Mouse (Mus musculus): ENCODE results near the gene Pmvk.

Pmvk gene

DNA sequence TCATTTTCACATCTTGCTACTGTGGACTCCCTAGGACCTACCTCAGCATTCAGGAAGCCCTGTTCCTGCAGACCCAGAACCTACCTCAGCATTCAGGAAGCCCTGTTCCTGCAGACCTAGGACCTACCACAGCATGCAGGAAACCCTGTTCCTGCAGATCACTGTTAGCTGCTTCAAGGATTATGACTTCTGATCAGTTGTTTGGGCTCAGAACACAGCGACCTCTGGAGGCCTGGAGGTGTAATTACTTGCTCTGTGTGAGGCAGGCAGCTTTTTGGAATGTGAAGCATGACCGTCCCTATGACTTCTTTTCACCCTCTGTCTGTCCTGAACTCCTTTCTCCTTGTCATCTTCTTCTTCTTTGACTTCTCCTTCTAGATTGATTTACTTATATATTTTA lies 27.1 kb downstream of the Pmvk start:
- no peak for DNase-seq (ENCODE audit: low spot score)

DNA sequence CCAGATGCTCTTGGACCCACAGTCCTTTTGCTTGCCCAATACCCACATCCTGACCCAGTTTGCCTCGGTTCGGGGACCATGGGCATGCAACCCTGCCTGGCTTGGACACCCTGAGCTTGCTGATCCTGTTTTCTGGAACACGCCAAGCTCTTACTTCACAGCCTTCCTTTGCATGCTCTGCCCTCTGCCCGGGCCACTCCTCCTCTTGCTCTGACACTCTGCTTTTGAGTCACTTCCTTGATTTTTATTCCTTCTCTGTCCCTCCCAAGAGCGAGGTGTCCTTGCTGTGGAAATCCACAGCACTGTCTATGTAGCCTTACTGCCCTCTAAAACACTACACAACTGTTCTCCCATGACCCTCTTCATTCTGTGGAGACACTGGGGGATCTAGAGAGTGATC lies 27.9 kb downstream of the Pmvk start:
- DNase-seq (ENCODE audit: low spot score) = no peak

DNA sequence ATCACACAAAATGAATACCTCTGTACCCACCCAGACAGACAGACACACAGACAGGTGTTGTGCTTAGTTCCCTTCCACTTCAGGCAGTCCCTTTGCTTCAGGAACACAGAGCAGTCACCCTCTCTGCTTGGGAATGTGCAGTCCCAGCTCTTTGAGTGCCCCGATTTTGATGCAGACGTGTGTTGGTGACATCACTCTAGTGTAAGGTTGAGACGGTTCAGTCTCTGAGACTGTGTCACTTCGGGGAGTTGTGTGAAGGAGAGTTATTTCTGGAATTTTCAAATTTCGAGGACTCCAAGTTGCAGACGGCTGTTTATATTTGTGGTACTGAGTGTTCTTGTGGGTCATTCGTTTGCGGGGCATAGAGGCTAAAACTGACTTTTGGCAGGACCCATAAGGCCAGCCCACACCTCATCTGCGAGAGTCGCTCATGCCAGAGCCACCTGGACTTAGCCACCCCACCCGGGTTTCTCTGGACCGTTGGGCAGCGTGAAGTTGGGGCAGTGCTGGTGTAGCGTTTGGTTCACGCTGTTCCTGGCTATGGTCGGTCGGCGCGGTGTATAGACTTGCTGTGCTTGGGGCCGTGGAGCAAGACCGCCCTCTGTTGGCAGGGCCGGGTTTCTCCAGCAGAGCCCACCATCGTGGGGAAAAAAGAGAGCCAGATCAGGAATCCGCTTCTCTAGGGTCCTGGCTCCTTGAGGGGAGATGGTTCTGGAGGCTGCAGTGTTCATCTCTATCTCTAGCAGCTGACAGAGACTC lies 30.6 kb downstream of the Pmvk start:
- DNase-seq (ENCODE audit: low spot score) = peak; percentile 83

GRCm38 (mm10) chr3:89486111-89486510 lies 31.8 kb downstream of the Pmvk start:
- DNase-seq (ENCODE audit: low spot score) = no peak

DNA sequence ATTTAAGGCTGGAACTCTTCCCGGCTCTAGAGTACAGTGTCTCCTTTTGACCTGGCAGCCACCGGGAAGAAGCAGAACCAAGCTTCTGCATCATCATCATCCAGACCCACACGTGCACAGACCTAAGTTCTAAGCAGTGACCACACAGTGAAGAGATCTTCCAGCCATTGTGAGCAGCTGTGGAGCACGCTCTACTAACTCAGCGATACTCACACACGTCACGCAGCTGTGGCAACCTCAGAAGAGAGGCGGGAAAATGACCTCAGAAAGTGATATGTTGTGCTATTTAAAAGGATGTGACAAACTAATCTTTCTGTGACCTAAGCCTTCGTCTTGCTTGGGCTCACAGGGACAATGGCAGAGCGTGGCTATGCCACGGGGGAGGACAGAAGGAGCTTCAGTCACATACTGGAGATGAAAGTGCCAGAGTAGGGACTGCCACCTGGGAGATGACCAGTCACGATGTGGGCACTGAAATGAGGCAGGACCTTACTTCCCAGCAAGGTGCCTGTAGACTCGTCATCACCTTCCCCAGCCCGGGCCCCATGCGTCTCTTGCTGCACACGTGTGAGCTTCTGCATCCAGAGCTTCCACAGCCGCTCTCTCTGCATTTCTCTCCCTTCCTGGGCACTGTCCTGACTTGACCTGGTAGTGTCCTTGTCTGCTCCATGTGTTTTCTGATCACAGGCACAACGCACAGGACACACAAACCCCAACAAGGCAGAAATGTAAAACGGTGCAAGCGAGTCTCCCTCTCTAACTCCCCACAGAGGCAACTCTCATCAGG lies 32.8 kb downstream of the Pmvk start:
- DNase-seq (ENCODE audit: low spot score) = no peak

DNA sequence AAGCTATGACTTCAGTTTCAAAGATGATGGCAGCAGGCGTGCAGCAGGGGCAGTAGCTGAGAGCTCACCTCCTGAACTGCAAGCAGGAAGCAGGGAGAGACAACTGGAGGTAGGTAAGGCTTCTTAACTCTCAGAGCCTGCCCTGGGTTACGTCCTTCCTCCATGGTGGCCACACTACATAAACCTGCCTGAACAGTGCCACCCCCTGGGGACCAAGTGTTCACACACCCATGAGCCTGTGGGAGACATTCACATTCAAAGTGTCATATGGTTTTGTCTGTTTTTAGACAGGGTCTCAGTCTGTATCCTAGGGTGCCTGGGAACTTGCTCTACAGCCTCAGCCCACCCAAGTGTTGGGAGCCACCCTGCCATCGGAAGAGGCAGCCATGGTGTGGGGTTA lies 36.4 kb downstream of the Pmvk start:
- DNase-seq (ENCODE audit: low spot score) = no peak

DNA sequence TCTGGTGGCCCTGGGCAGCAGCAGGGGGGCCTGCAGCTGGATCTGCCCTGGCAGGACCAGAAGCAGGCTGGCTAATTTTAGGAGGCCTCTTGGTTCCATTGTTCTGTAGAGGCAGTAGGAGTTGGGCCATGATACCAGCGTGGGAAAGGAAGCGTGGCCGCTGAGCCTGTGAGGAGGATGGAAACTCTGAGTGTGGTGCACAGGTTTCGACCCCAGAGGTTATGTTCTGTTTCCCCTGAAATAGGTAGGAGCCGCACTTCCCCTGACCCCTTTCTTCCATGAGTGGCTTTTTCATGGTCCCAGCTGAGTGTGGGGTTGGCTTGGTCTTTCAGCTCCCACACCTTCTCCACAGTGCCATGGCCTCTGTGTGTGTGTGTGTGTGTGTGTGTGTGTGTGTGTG lies 37.2 kb downstream of the Pmvk start:
- no peak for DNase-seq (ENCODE audit: low spot score)

DNA sequence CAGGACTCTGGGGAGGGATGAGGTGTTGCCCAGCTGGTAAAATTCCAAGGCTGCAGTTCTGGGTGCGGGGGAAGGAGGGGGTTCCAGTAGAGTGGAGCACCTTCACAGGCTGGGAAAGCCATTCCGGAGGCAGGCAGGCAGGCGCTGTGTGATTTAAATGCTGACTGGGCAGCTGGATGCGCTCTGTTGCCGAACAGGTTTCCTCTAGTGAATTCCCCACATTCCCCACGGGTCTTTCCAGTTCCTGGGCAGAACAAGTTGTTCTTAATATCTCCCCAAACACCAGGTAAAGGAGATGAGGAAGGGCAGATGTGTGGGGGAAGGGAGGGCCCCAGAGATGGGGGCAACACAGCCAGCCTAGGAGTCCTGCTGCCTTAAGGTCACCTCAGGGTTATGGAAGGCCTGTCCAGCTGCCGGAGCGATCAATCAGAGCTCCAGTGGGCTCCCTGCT lies 38.4 kb downstream of the Pmvk start:
- DNase-seq (ENCODE audit: low spot score) = no peak

DNA sequence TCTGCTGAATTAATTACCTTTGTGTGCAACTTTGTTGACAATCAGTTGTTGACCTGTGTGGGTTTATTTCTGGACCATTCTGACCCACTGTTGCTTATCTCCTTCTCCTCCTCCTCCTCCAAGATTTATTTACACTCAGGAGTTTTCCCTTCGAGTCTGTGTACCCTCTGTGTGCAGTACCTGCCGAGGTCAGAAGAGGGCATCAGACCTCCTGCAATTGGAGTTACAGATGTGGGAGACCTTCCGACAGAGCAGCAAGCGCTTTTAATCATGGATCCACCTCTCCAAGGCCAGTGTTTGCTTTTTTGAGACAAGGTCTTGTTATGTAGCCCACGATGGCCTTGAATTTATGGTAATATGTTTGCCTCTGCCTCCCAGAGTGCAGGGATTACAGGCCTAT lies 40.3 kb downstream of the Pmvk start:
- no peak for DNase-seq (ENCODE audit: low spot score)

- DNase-seq (ENCODE audit: low spot score) = no peak
These were observed 42.0 kb downstream of the Pmvk start for GRCm38 (mm10) chr3:89496366-89496765.

GRCm38 (mm10) chr3:89499696-89500095 lies 45.4 kb downstream of the Pmvk start:
- no peak for DNase-seq (ENCODE audit: low spot score)

DNA sequence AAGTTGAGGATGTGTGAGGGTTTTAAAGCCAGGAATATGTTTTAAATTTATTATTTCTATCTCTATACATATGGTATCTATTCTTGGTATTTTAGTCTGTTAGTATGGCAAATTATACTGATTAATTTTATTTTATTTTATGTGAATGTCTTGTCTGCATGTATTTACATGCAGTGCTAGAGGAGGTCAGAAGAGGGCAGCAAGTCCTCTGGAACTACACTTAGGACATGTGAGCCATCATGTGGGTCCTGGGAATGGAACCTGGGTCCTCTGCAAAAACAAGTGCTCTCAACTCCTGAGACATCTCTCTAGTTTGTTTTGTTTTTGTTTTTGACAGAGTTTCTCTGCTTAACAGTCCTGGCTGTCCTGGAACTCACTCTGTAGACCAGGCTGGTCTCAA lies 47.1 kb downstream of the Pmvk start:
- DNase-seq (ENCODE audit: low spot score) = no peak

- DNase-seq (ENCODE audit: low spot score) = no peak
These were observed 48.2 kb downstream of the Pmvk start for GRCm38 (mm10) chr3:89502551-89502950.

DNA sequence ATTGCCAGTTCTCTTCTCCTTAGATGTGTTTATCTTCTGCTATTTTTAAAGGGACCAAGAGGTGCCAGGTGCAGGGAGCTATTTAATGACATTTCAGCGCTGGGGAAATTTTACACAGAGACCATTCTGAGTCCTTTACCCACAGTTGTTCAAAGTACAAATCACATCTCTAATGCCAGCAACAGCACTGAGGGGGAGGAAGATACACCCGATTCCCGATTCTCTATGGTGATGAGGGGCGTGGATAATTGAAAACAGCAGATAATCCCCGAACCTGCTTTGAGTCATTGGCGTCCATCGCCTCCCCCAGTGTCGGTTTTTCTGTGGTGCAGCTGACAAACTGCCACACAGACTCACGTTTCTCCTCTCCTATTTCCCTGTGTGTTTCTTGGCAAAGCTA lies 53.7 kb downstream of the Pmvk start:
- DNase-seq (ENCODE audit: low spot score) = no peak

- peak; percentile 43 for DNase-seq (ENCODE audit: low spot score)
These were observed 56.6 kb downstream of the Pmvk start for GRCm38 (mm10) chr3:89510979-89511378.

GRCm38 (mm10) chr3:89511400-89511799 lies 57.1 kb downstream of the Pmvk start:
- DNase-seq (ENCODE audit: low spot score) = no peak

GRCm38 (mm10) chr3:89512225-89512624 lies 57.9 kb downstream of the Pmvk start:
- DNase-seq (ENCODE audit: low spot score) = no peak

DNA sequence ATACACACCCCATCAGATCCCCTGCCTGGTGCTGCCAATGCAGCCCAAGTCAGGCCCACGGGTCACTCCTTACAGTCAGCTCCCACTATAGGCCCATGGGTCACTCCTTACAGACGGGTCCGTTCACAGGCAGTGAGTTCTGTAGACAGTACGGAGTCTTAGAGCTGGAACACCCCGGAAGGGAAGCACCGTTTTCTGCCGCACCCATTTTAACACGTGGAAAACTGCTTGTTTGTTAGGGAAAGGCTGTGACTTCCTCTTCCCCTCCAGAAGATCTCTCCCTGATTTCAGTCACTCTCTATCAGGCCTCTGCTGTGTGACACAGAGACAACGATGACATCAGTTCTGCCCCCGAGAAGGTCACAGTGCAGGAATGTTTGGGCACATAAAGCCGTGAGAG lies 61.1 kb downstream of the Pmvk start:
- DNase-seq (ENCODE audit: low spot score) = no peak

- no peak for DNase-seq (ENCODE audit: low spot score)
These were observed 62.0 kb downstream of the Pmvk start for GRCm38 (mm10) chr3:89516321-89516720.
